Mouse (Mus musculus) CD4-positive, CD25-positive, alpha-beta regulatory T cell, adult 9 weeks (primary cell): ENCODE data around the gene Sec14l4. TPM values are rescaled to one million over a fixed set of nuclear protein-coding genes. Genes with fewer than 3 reads are reported as not detected.

Source experiments
- polyA plus RNA-seq: library from polyadenylated mRNA; unstranded; fragments of 100-300 nt; shearing (Covaris generic); gene quantifications from one replicate; pipeline ENCODE4 v1.2.1, GENCODE M21; 2017

Gene Sec14l4
- not detected for polyA plus RNA-seq

GRCm38 (mm10) chr11:4031126-4031941, at the start of gene Sec14l4:
Gene Sec14l4 (plus strand): TSS chr11:4031462.

GRCm38 (mm10) chr11:3983291-3983862, 47.9 kb upstream of the Sec14l4 start, which contains the start of gene Gal3st1:
Gene Gal3st1 (plus strand): TSS chr11:3983636.

GRCm38 (mm10) chr11:4064627-4065122, 33.4 kb downstream of the Sec14l4 start, which contains the start of gene Sec14l3:
Gene Sec14l3 (plus strand): TSS chr11:4064841.

GRCm38 (mm10) chr11:4095171-4096053, 64.2 kb downstream of the Sec14l4 start, which contains the start of gene Mtfp1:
Gene Mtfp1 (minus strand): TSS chr11:4095445.

Other genes with a start within 250 kb of the Sec14l4 start
- gene Osbp2, start 167.6 kb upstream of the Sec14l4 start, polyA plus RNA-seq, result not detected
- gene 4921536K21Rik, start 136.4 kb upstream of the Sec14l4 start, polyA plus RNA-seq, result not detected
- 0.27 TPM for gene Dusp18, start 136.2 kb upstream of the Sec14l4 start, polyA plus RNA-seq
- gene Slc35e4, start 116.8 kb upstream of the Sec14l4 start, polyA plus RNA-seq, result 2.0 TPM
- gene Tcn2, start 99.3 kb upstream of the Sec14l4 start, polyA plus RNA-seq, result 37.6 TPM
- 104 TPM for gene Pes1, start 67.5 kb upstream of the Sec14l4 start, polyA plus RNA-seq
- not detected for gene 4930556J24Rik, start 54.7 kb upstream of the Sec14l4 start, polyA plus RNA-seq
- not detected for gene Gal3st1, start 47.8 kb upstream of the Sec14l4 start, polyA plus RNA-seq
- not detected for gene Sec14l3, start 33.4 kb downstream of the Sec14l4 start, polyA plus RNA-seq
- 3.3 TPM for gene Mtfp1, start 64.0 kb downstream of the Sec14l4 start, polyA plus RNA-seq
- 0.72 TPM for gene Sec14l2, start 92.0 kb downstream of the Sec14l4 start, polyA plus RNA-seq
- gene Rnf215, start 103.7 kb downstream of the Sec14l4 start, polyA plus RNA-seq, result 11.4 TPM
- gene Ccdc157, start 128.8 kb downstream of the Sec14l4 start, polyA plus RNA-seq, result 3.8 TPM
- gene Sf3a1, start 128.9 kb downstream of the Sec14l4 start, polyA plus RNA-seq, result 85.5 TPM
- gene Tbc1d10a, start 155.3 kb downstream of the Sec14l4 start, polyA plus RNA-seq, result 20.9 TPM
- gene Castor1, start 186.8 kb downstream of the Sec14l4 start, polyA plus RNA-seq, result 58.7 TPM
- gene Osm, start 205.0 kb downstream of the Sec14l4 start, polyA plus RNA-seq, result 34.3 TPM
- gene Lif, start 226.1 kb downstream of the Sec14l4 start, polyA plus RNA-seq, result 3.6 TPM